In the genomic region with DNA sequence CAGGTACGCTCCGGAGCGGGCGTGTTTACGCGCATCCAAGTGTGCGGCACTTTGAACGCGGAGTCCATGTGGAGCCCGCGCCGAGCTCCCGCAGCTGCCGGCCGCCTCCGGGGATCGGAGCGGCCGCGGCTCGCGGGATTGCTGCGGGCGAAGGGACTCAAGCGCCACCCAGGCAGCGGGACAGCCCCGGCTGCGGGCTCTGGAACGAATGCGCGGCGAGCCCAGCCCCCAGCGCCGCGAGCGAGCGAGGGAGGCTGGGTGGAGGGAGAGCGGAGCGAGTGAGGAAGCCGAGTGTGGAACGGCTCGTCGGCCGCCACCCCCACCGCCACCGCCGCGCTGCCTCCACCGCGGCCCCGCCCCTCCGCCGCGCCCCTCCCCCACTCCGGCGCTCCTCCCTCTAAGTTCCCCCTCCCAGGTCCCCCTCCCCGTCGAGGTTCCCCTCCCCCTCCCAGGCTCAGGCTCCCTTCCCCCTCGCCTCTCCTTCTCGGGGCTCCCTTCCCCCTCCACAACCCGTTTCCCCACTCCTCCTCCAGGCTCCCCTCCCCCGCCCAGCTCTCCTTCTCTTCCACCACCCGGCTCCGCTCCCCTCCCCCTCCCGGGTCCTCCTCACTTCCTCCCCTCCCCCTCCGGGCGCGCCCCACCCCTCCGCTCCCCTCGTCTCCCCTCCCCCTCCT, we compare ENCODE assay signal across 8 mouse cellular contexts. TPM values are rescaled to one million over a fixed set of nuclear protein-coding genes. Genes with fewer than 3 reads are reported as not detected.
DNase-seq lines count a peak whose midpoint lies in the region; ATAC-seq and TF ChIP-seq lines count a peak whose summit lies in the region.

No protein-coding gene starts in this region.

- H3K4me2 ChIP-seq in heart, embryonic 15.5 days = peak overlapping the region; percentile 84
- peak overlapping the region; percentile 91 for H3K4me2 ChIP-seq in liver, embryonic 14.5 days (ENCODE audit: low read depth)
- peak overlapping the region; percentile 75 for H3K4me2 ChIP-seq in stomach, embryonic 15.5 days

- H3K27ac ChIP-seq in heart, embryonic 15.5 days = peak overlapping the region; percentile 99
- peak overlapping the region; percentile 36 for H3K27ac ChIP-seq in liver, embryonic 14.5 days
- H3K27ac ChIP-seq in stomach, embryonic 15.5 days = peak overlapping the region; percentile 97

- WGBS in heart, embryonic 15.5 days = 1% methylated on average over 51 of the region's 70 CpGs
- 1% methylated on average over 64 of the region's 70 CpGs for WGBS in liver, embryonic 14.5 days (ENCODE audit: insufficient replicate concordance)
- 1% methylated on average over 63 of the region's 70 CpGs for WGBS in stomach, embryonic 15.5 days

- peaks cover 20% of the 10 kb centered on the region for H3K4me1 ChIP-seq in heart, embryonic 15.5 days (replicated peaks)
- peaks cover 16 to 22% of the 10 kb centered on the region in 2 experiments; a peak in 3 of 4 replicates for H3K4me1 ChIP-seq in liver, embryonic 14.5 days (replicated peaks; ENCODE audit: control insufficient read depth in 2 of 2, insufficient read depth in 2 of 2, low read length in 1 of 2)
- peaks cover 13% of the 10 kb centered on the region; the same call in 1 of the 2 replicates for H3K4me1 ChIP-seq in stomach, embryonic 15.5 days

- no peaks in the 10 kb centered on the region for H3K9me3 ChIP-seq in heart, embryonic 15.5 days (replicated peaks)
- no peaks in the 10 kb centered on the region for H3K9me3 ChIP-seq in liver, embryonic 14.5 days (ENCODE audit: control insufficient read depth, low read length)
- no peaks in the 10 kb centered on the region for H3K9me3 ChIP-seq in stomach, embryonic 15.5 days

- no peak for TF ChIP-seq CTCF in liver, embryonic 14.5 days (IDR thresholded peaks at IDR 0.05; ENCODE audit: low read depth)

- H3K4me3 ChIP-seq in heart, embryonic 15.5 days = peak overlapping the region; percentile 98
- H3K4me3 ChIP-seq in liver, embryonic 14.5 days (ENCODE audit: insufficient read depth in 1 of 2, low read depth in 2 of 2, low read length in 2 of 2) = peak overlapping the region; percentile 64 to 78
- H3K4me3 ChIP-seq in stomach, embryonic 15.5 days (replicated peaks) = peak overlapping the region; percentile 91

- H3K27me3 ChIP-seq in heart, embryonic 15.5 days = no peaks in the 10 kb centered on the region
- no peaks in the 10 kb centered on the region for H3K27me3 ChIP-seq in liver, embryonic 14.5 days (ENCODE audit: control insufficient read depth, insufficient read depth, low read length)
- no peaks in the 10 kb centered on the region for H3K27me3 ChIP-seq in stomach, embryonic 15.5 days (replicated peaks)

- peak overlapping the region; percentile 91 for H3K9ac ChIP-seq in heart, embryonic 15.5 days
- peak overlapping the region; percentile 62 for H3K9ac ChIP-seq in liver, embryonic 14.5 days (replicated peaks)
- H3K9ac ChIP-seq in stomach, embryonic 15.5 days = peak overlapping the region; percentile 62

- TF ChIP-seq EP300 in liver, embryonic 14.5 days (IDR thresholded peaks at IDR 0.05; ENCODE audit: low read depth) = no peak

- H3K36me3 ChIP-seq in heart, embryonic 15.5 days = no peaks in the 10 kb centered on the region
- H3K36me3 ChIP-seq in liver, embryonic 14.5 days (replicated peaks; ENCODE audit: control insufficient read depth, insufficient read depth, low read depth) = no peaks in the 10 kb centered on the region; the same call in 1 of the 2 replicates
- H3K36me3 ChIP-seq in stomach, embryonic 15.5 days = no peaks in the 10 kb centered on the region

- ATAC-seq in erythroblast, adult 5-6 weeks (replicated peaks; ENCODE audit: low FRiP score, poor library complexity, severe bottlenecking) = peak; percentile 52
- peak; percentile 78 for ATAC-seq in heart, embryonic 15.5 days (replicated peaks; ENCODE audit: insufficient number of reproducible peaks, insufficient read depth, low FRiP score, low read depth)
- peak; percentile 71 for ATAC-seq in liver, embryonic 14.5 days (ENCODE audit: insufficient read depth)
- ATAC-seq in stomach, embryonic 15.5 days (ENCODE audit: insufficient read depth, low FRiP score, low read depth) = peak; percentile 80

- peak; percentile 95 for DNase-seq in CD4-positive helper T cell, adult 2 months (ENCODE audit: low read depth, low spot score)
- DNase-seq in brain, adult 2 months (ENCODE audit: low read depth, low spot score) = peak; percentile 92
- peak; percentile 95 to 97 for DNase-seq in kidney, postnatal 25 days
- peak; percentile 56 to 64 (median 58) for DNase-seq in liver, embryonic 14.5 days (ENCODE audit: low read depth in 3 of 3, low spot score in 3 of 3)
- DNase-seq in neural tube, embryonic 10.5 days (ENCODE audit: extremely low spot score, low spot score) = peak; percentile 94

RNA-seq across cellular contexts. Expression of a gene that starts 0.4 kb away (rescaled TPM):
- 22.3 and 24.0 TPM in 2 replicates for total RNA-seq in erythroblast, adult 5-6 weeks (2015; ENCODE audit: low replicate concordance)
- total RNA-seq in erythroblast, adult 5-6 weeks (2017; ENCODE audit: low replicate concordance) = 15.9 and 19.8 TPM in 2 replicates
- 10.0 and 13.2 TPM in 2 replicates for polyA plus RNA-seq in heart, embryonic 15.5 days (2015; fragmentation: Nextera tagmentation; extraction: Ambion mirVana)
- 2.7 and 6.5 TPM in 2 replicates for polyA plus RNA-seq in liver, embryonic 14.5 days (2012; rRNA removed)
- 3.8 and 6.7 TPM in 2 replicates for polyA plus RNA-seq in liver, embryonic 14.5 days (2014; fragmentation: Nextera tagmentation; extraction: Ambion mirVana)
- polyA plus RNA-seq in stomach, embryonic 15.5 days (2015; fragmentation: Nextera tagmentation; extraction: Ambion mirVana) = 18.9 and 20.9 TPM in 2 replicates

Comparison
In these comparisons a context has a peak if more than half of its experiments do, and no peak if none do; other contexts are left out.
1. Peak in every context shown above with its lines: DNase-seq, ATAC-seq, H3K4me3 ChIP-seq and H3K27ac ChIP-seq.
2. H3K27ac ChIP-seq: peak in every context shown above with its lines; median percentile 99 in heart, embryonic 15.5 days; 97 in stomach, embryonic 15.5 days; 36 in liver, embryonic 14.5 days.